Mouse (Mus musculus): ENCODE data around the gene Ngb. TPM values are rescaled to one million over a fixed set of nuclear protein-coding genes. Genes with fewer than 3 reads are reported as not detected.

The Ngb gene
- polyA plus RNA-seq, 1 experiment from 2014 or later: 0.16 TPM

- Histone ChIP-seq H3K9ac (no peak overlapping the region), H3K36me3 (no peaks in the 10 kb centered on the region)
- 43% methylated on average over 3 of the region's 3 CpGs for WGBS
These were observed 54.8 kb downstream of the Ngb start for GRCm38 (mm10) chr12:87047536-87047935.

More at GRCm38 (mm10) chr12:87047536-87047935, 54.8 kb downstream of the Ngb start:
- H3K27me3 ChIP-seq: no peaks in the 10 kb centered on the region
- no peaks in the 10 kb centered on the region for H3K4me1 ChIP-seq
- no peaks in the 10 kb centered on the region for H3K9me3 ChIP-seq (replicated peaks)
- no peak overlapping the region for H3K27ac ChIP-seq (replicated peaks)
- no peak for ATAC-seq (ENCODE audit: insufficient number of reproducible peaks, low FRiP score, low TSS enrichment, low read depth)
- no peak overlapping the region for H3K4me2 ChIP-seq (replicated peaks)
- no peak overlapping the region for H3K4me3 ChIP-seq (replicated peaks)

Other genes with a start within 250 kb of the Ngb start
- 45.2 and 50.6 TPM in 2 replicates for gene Irf2bpl, start 217.7 kb downstream of the Ngb start, polyA plus RNA-seq (2015; fragmentation: Nextera tagmentation; extraction: Ambion mirVana)
- 20.3 and 23.2 TPM in 2 replicates for gene Cipc, start 155.5 kb downstream of the Ngb start, polyA plus RNA-seq (2015; fragmentation: Nextera tagmentation; extraction: Ambion mirVana)
- 0.12 TPM in 1 of 2 replicates, not detected in the other for gene Zdhhc22, start 112.1 kb downstream of the Ngb start, polyA plus RNA-seq (2015; fragmentation: Nextera tagmentation; extraction: Ambion mirVana)
- gene Tmem63c, start 81.2 kb downstream of the Ngb start, polyA plus RNA-seq (2015; fragmentation: Nextera tagmentation; extraction: Ambion mirVana): 0.16 and 0.28 TPM in 2 replicates
- 31.4 and 38.1 TPM in 2 replicates for gene Gstz1, start 44.6 kb upstream of the Ngb start, polyA plus RNA-seq (2015; fragmentation: Nextera tagmentation; extraction: Ambion mirVana)
- gene Pomt2, start 45.4 kb upstream of the Ngb start, polyA plus RNA-seq (2015; fragmentation: Nextera tagmentation; extraction: Ambion mirVana): 14.5 and 15.5 TPM in 2 replicates
- gene Samd15, start 97.2 kb upstream of the Ngb start, polyA plus RNA-seq (2015; fragmentation: Nextera tagmentation; extraction: Ambion mirVana): 0.95 and 1.8 TPM in 2 replicates
- 2.2 and 2.4 TPM in 2 replicates for gene Tmed8, start 97.9 kb upstream of the Ngb start, polyA plus RNA-seq (2015; fragmentation: Nextera tagmentation; extraction: Ambion mirVana)
- 0.49 and 0.74 TPM in 2 replicates for gene Noxred1, start 136.2 kb upstream of the Ngb start, polyA plus RNA-seq (2015; fragmentation: Nextera tagmentation; extraction: Ambion mirVana)
- gene Vipas39, start 163.7 kb upstream of the Ngb start, polyA plus RNA-seq (2015; fragmentation: Nextera tagmentation; extraction: Ambion mirVana): 41.1 and 44.2 TPM in 2 replicates
- gene Ahsa1, start 163.9 kb upstream of the Ngb start, polyA plus RNA-seq (2015; fragmentation: Nextera tagmentation; extraction: Ambion mirVana): 220 and 223 TPM in 2 replicates
- 1.5 TPM in 2 replicates for gene Ism2, start 197.2 kb upstream of the Ngb start, polyA plus RNA-seq (2015; fragmentation: Nextera tagmentation; extraction: Ambion mirVana)

Data from embryonic facial prominence, embryonic 15.5 days (tissue).